Mouse (Mus musculus) kidney, adult 2 months (tissue): ENCODE data around the gene Kcnk4.
"Not testable (repeated sequence)": the region's sequence is repeated elsewhere in the genome, so short reads cannot be mapped to it uniquely, and the experiment has no call there.

Source experiments
- CTCF ChIP-seq: fragments of 200-500 bp; conservative IDR thresholded peaks from 2 replicates; pipeline ENCODE4 v1.5.1; 2011; ENCODE audit warnings: low read depth, mild to moderate bottlenecking, control low read depth, low read length, moderate library complexity, mixed read lengths; ENCODE audit not compliant: insufficient read depth, insufficient read length
- POLR2A ChIP-seq: fragments of 200-500 bp; IDR thresholded peaks from one replicate; pipeline ENCODE4 v1.6.1; 2011; ENCODE audit warnings: low read depth, low read length, control low read depth

DNA sequence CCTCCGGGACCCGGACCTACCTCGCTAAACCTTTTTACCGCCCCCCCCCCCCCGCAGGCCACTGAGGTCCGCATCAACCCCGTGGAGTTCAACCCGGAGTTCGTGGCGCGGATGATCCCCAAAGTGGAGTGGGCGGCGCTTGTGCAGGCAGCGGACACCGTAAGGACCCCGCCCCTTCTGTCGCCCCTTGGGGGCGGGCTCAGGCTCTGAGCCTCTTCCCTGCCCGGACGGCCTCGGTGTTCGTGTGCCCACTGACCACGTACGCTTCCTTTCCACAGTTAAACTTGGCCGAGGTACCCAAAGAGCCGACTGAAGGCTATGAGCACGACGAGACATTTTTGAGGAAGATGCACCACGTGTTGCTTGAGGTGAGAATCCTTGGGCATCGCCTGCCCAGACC is 24.0 kb downstream of the Kcnk4 start:
- not testable (repeated sequence) for TF ChIP-seq CTCF, POLR2A
